Mouse (Mus musculus): Measurements from ENCODE around the gene Aars2.

The Aars2 gene

GRCm38 (mm10) chr17:45506700-45507189 lies at the start of gene Aars2:
Gene Aars2 (plus strand): TSS chr17:45506841.
- peak; percentile 90 to 95 for DNase-seq (ENCODE audit: low read depth in 2 of 2, low spot score in 2 of 2)

GRCm38 (mm10) chr17:45457487-45457886 lies 49.2 kb upstream of the Aars2 start:
- DNase-seq (ENCODE audit: low read depth in 2 of 2, low spot score in 2 of 2) = no peak

- no peak for DNase-seq (ENCODE audit: low read depth in 2 of 2, low spot score in 2 of 2)
Observed at GRCm38 (mm10) chr17:45458516-45458915, 48.1 kb upstream of the Aars2 start.

GRCm38 (mm10) chr17:45459062-45459461 lies 47.6 kb upstream of the Aars2 start:
- DNase-seq (ENCODE audit: low read depth in 2 of 2, low spot score in 2 of 2) = no peak

GRCm38 (mm10) chr17:45462506-45462905 lies 44.1 kb upstream of the Aars2 start:
- no peak for DNase-seq (ENCODE audit: low read depth in 2 of 2, low spot score in 2 of 2)

GRCm38 (mm10) chr17:45464255-45464654 lies 42.4 kb upstream of the Aars2 start:
- no peak for DNase-seq (ENCODE audit: low read depth in 2 of 2, low spot score in 2 of 2)

- no peak for DNase-seq (ENCODE audit: low read depth in 2 of 2, low spot score in 2 of 2)
Observed at GRCm38 (mm10) chr17:45466701-45467100, 39.9 kb upstream of the Aars2 start.

- no peak for DNase-seq (ENCODE audit: low read depth in 2 of 2, low spot score in 2 of 2)
Observed at GRCm38 (mm10) chr17:45468302-45468701, 38.3 kb upstream of the Aars2 start.

GRCm38 (mm10) chr17:45470726-45471125 lies 35.9 kb upstream of the Aars2 start:
- DNase-seq (ENCODE audit: low read depth in 2 of 2, low spot score in 2 of 2) = no peak

- no peak for DNase-seq (ENCODE audit: low read depth in 2 of 2, low spot score in 2 of 2)
Observed at GRCm38 (mm10) chr17:45473667-45474066, 33.0 kb upstream of the Aars2 start.

- DNase-seq (ENCODE audit: low read depth in 2 of 2, low spot score in 2 of 2) = no peak
Observed at GRCm38 (mm10) chr17:45474146-45474545, 32.5 kb upstream of the Aars2 start.

GRCm38 (mm10) chr17:45474669-45475465 lies 31.8 kb upstream of the Aars2 start, which contains the start of gene Spats1:
Gene Spats1 (minus strand): TSS chr17:45475415.
- DNase-seq (ENCODE audit: low read depth in 2 of 2, low spot score in 2 of 2) = peak; percentile 25 to 36

- DNase-seq (ENCODE audit: low read depth in 2 of 2, low spot score in 2 of 2) = peak; percentile 86 to 87
Observed at GRCm38 (mm10) chr17:45478234-45478825, 28.3 kb upstream of the Aars2 start.

- no peak for DNase-seq (ENCODE audit: low read depth in 2 of 2, low spot score in 2 of 2)
Observed at GRCm38 (mm10) chr17:45480429-45480828, 26.2 kb upstream of the Aars2 start.

- DNase-seq (ENCODE audit: low read depth in 2 of 2, low spot score in 2 of 2) = no peak
Observed at GRCm38 (mm10) chr17:45485581-45485980, 21.1 kb upstream of the Aars2 start.

- no peak for DNase-seq (ENCODE audit: low read depth in 2 of 2, low spot score in 2 of 2)
Observed at GRCm38 (mm10) chr17:45487216-45487615, 19.4 kb upstream of the Aars2 start.

- peak; percentile 15 to 45 for DNase-seq (ENCODE audit: low read depth in 2 of 2, low spot score in 2 of 2)
Observed at GRCm38 (mm10) chr17:45488321-45489254, 18.1 kb upstream of the Aars2 start.

GRCm38 (mm10) chr17:45489736-45490135 lies 16.9 kb upstream of the Aars2 start:
- DNase-seq (ENCODE audit: low read depth in 2 of 2, low spot score in 2 of 2) = no peak

GRCm38 (mm10) chr17:45490532-45491154 lies 16.0 kb upstream of the Aars2 start:
- no peak for DNase-seq (ENCODE audit: low read depth in 2 of 2, low spot score in 2 of 2)

GRCm38 (mm10) chr17:45495398-45495797 lies 11.2 kb upstream of the Aars2 start:
- no peak for DNase-seq (ENCODE audit: low read depth in 2 of 2, low spot score in 2 of 2)

GRCm38 (mm10) chr17:45498397-45498796 lies 8.2 kb upstream of the Aars2 start:
- DNase-seq (ENCODE audit: low read depth in 2 of 2, low spot score in 2 of 2) = no peak
